Mouse (Mus musculus): Measurements from ENCODE around the gene Eya4.

The Eya4 gene

GRCm38 (mm10) chr10:23144616-23145015 is 206.0 kb downstream of the Eya4 start:
- DNase-seq = no peak

DNA sequence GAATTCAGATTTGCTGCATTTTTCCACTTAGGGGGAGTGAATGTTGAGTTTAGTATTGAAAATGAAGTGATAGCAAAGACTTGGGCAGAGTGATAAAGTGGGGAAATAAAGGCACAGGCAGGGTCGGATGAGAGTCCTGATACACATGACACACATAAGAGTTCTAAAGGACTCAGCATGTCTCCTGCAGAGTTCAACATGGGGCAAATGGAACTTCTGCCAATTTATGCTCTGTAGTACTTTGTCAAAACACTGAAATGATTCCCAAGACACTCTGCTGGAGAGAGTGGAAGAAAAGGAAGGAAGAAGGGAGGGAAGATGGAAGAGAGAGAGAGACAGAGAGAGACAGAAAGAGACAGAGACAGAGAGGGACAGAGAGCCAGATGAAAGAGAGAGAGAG is 222.6 kb downstream of the Eya4 start:
- DNase-seq = no peak

GRCm38 (mm10) chr10:23127151-23127550 is 223.4 kb downstream of the Eya4 start:
- DNase-seq = no peak

- DNase-seq = no peak
These were observed 224.1 kb downstream of the Eya4 start for GRCm38 (mm10) chr10:23126529-23126928.

- no peak for DNase-seq
These were observed 230.1 kb downstream of the Eya4 start for GRCm38 (mm10) chr10:23120437-23120836.

GRCm38 (mm10) chr10:23116786-23117410 is 233.7 kb downstream of the Eya4 start:
- DNase-seq = peak; percentile 74

DNA sequence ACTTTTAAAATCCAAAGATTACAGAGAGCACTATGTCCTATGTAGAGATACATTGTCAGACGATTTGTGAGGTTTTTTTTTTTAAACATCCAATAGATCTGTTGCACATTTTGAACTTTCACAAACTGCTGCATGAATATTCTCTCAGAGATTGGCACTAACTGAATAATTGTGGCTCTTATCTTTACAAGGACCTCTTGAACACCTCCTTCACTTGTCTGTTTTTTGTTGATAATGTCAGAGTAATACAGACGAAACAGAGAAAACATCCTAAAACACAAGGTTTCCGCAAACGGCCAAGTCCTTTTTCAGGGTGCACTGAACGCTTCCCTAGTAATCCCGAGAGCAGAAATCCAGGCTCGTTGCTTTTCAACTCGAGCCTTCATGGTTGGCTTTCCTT is 234.5 kb downstream of the Eya4 start:
- no peak for DNase-seq

- DNase-seq = no peak
These were observed 235.3 kb downstream of the Eya4 start for GRCm38 (mm10) chr10:23115321-23115720.

GRCm38 (mm10) chr10:23108122-23108521 is 242.5 kb downstream of the Eya4 start:
- no peak for DNase-seq

GRCm38 (mm10) chr10:23092517-23092916 is 258.1 kb downstream of the Eya4 start:
- DNase-seq = no peak

DNA sequence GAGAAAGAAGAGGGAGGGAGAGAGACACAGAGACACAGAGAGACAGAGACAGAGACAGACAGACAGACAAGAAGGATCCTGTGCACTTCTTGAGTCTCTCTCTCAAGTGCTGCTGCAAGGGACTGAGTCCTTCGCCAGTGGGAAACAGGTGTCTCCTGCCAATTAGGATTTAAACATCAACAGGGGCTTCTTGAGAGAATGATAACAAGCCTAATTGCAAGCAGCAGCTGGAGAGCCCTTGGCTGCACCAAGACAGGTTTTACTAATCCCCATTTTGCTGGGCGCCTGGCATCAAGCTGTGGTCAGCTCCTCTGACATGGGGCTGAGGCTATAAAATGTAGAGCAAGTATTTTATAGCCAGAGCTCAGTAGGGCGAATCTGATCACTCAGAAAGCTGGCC is 259.0 kb downstream of the Eya4 start:
- no peak for DNase-seq

- DNase-seq = no peak
These were observed 260.3 kb downstream of the Eya4 start for GRCm38 (mm10) chr10:23090323-23090722.

DNA sequence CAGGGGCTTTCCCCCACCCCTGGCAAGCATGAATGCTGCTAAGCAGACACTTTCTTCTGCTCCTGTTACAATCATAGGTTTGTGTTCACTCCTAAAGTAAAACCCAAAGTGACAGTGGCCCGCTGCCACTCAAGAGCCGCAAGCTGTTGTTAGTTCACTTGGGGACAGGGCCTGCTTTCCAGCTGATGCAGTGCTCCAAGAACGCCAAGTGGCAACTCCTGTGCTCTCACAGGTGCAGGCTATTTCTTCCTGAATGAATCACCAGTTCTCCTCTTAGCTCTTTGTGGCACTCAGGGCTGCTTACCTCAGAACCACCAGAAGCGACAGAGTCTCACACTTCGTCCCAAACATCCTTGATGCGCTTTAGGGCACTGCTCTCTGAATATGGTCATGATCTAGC is 261.3 kb downstream of the Eya4 start:
- no peak for DNase-seq

- DNase-seq = no peak
These were observed 261.8 kb downstream of the Eya4 start for GRCm38 (mm10) chr10:23088764-23089163.

- DNase-seq = peak; percentile 58
These were observed 264.0 kb downstream of the Eya4 start for GRCm38 (mm10) chr10:23086352-23087215.

- DNase-seq = no peak
These were observed 269.1 kb downstream of the Eya4 start for GRCm38 (mm10) chr10:23081548-23081828.

DNA sequence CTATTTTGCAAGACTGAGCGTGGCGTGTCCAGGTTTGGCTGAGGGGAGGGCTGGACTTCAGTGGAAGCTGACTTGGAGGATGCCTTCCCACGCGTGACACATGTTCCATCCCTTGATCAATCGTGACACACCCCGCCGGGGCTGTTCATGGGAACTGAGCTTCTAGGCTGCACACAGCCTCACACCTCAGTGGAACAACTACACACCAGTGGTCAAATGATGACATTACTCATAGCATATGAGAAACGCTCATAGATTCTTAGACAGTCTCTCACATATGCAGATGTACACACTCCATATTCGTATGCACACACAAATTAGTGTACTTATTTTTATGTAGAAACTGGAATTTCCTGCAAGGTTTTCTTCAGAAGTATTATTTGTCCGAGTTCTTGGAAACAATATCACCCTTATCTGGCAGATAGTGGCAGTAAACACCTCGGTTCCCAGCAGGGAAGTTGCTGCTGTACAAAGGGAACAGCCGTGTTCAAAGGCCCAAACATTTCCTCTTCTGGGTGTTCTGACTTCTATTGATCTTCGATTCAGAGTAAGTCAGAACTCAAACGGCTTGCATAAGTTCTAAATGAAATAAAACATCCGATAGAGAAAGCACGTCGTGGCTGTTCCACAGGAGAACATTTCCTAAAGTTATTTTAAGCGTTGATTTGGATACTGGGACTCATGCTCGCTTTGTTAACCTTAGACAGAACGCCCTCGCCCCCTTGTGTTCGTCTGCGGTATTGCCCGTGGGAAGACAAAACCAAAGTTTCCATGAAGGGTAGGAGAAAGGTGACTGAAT is 269.6 kb downstream of the Eya4 start:
- peak; percentile 81 for DNase-seq

DNA sequence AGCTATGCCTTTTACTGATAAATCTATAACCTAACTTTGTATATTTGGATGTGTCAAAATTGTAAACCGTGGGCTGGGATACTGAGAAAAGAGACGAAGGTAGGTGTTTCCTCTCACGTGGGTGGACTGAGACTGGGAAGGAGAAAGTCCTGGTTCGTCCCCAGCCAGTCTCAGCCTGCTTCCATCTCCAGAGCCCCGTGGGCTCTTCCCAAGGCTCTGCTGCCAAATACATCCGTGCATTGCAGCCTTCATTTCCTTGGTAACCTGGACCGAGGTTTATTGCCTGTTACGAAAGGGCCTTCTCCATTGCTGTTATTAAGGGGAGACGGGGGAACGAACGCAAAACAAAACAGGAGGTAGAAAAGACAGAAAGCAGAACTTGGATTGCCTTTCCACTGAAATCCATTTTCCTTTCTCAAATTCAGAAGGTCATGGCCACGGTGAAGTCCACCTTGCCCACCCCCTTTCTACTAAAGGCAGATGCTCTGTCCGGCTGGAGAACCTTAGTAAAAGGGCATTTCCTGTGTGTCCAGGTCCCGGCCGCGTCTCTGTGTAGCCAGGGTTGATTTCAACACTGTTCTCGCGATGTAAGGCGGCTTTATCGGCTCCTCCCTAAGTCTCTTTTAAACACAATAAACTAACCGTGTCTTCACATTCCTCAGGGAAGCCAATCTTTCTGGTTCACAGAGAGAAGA is 273.7 kb downstream of the Eya4 start:
- peak; percentile 30 for DNase-seq

- DNase-seq = no peak
These were observed 277.2 kb downstream of the Eya4 start for GRCm38 (mm10) chr10:23073431-23073830.

DNA sequence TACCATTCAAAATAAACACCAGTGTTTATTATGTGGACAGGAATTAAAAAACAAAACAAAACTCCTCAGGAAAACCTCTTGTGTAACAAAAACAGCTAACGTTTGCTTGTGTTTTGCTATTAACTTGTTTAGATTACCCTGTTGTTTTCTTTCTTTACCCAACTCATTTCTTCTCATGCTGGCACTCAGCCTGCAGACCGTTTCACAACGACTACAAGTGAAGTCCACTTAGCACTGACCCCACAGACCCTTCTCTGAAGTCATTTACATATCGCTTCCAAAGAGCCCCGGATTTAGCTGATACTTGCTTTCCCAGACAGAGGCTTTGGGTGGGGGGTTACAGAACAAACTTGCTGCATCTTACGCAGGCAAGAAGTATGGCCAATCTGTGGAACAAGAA is 286.9 kb downstream of the Eya4 start:
- DNase-seq = no peak

- DNase-seq = peak; percentile 9
These were observed 287.9 kb downstream of the Eya4 start for GRCm38 (mm10) chr10:23062719-23063118.

GRCm38 (mm10) chr10:23060694-23061060 is 289.9 kb downstream of the Eya4 start:
- DNase-seq = no peak

DNA sequence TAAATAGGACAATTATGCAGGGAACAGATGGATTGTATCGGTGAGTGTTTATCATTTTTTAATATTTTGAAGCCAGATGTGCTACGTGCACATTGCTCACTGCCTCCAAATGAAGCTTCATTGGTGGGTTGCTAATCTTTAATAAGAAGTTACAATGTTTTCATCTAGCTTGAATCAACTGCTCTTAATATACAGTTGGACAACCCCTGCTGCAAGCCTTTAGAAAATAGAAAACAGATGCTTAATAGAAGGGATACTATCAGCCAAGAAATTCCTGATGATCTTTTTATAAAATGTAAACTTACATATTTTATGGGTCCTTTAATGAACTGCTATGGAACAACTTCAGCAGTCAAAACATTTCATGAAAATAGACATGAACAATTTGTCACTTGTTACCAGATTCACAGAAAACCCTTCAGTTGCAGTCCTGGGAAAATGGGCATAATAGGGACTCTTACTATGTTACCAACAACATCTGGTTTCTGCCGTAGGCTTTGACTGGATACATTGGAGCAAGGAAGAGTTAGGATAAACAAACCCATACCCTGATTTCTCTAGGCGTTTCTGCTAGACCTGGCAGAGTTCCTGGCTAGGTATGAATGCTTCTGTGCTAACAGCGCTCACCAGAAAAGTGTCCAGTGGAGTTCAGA is 290.4 kb downstream of the Eya4 start:
- no peak for DNase-seq
